Mouse (Mus musculus): ENCODE data around the gene Jag1.

DNA sequence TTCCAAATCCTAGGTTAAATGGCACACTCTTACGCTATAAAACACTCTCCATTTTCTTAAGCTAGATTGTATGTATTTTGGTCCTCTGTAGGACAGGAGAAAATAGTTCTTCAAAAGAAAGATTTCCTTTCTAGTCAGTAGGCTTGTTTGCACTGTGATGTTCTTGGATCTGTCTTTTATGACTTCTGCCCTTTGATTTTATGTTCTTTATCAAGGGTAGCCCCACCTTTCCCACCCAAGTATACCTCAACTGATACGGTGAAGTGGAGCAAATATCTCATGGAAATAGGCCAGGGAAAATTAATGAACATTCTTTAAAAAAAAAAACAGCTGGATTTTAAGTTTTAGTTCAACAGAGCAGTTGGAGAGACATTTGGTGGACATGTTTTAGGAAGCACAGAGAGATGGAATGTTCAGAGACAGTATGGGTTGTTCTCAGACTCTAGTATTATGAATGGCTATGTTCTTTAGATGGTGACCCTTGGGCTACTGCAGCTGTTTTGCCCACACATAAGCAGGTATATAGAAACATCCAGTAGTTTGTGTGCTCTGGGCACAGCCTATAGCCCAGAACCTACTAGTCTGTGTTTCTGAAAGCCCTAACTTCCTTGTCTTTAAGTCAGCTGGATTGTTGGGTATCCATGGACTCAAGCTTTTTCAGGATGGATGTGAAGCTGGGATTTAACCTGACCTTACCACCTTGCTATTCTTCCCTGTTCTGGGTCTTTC is 30.7 kb upstream of the Jag1 start:
- TF ChIP-seq POLR2A (IDR thresholded peaks at IDR 0.05; ENCODE audit: borderline replicate concordance, insufficient read depth, low read length) (no peak), CTCF (IDR thresholded peaks at IDR 0.05; ENCODE audit: borderline replicate concordance, insufficient read depth, low read depth, low read length) (no peak)

Measured in cerebellum, adult 2 months (tissue).